Comparison of ENCODE assay signal across 14 mouse cellular contexts in genomic region chr1:7535191-7535590, GRCm38 (mm10).
"Had no signal": no experiment of that assay in that cellular context is flagged by ENCODE, and none has a peak within 500 bp of the region (broad histone marks: within the 10 kb centered on the region; RNA-seq: fewer than 3 reads in every experiment).

No protein-coding gene starts in this region.

- H3K36me3 ChIP-seq: limb, embryonic 10.5 days; liver, embryonic 15.5 days; midbrain, embryonic 13.5 days had no signal

- H3K4me3 ChIP-seq: limb, embryonic 10.5 days; liver, embryonic 15.5 days; midbrain, embryonic 13.5 days had no signal

- H3K27me3 ChIP-seq: liver, embryonic 15.5 days; midbrain, embryonic 13.5 days had no signal

- H3K27ac ChIP-seq: kidney, postnatal 0 days; limb, embryonic 10.5 days; liver, embryonic 15.5 days; midbrain, embryonic 13.5 days had no signal

- H3K9ac ChIP-seq: liver, embryonic 15.5 days; midbrain, embryonic 13.5 days had no signal

- DNase-seq: kidney, adult 8-10 months; kidney, postnatal 36 days; layer of hippocampus, adult 9-11 months; layer of hippocampus, postnatal 36 days; lung, adult 2 months; lung, postnatal 36 days; thymus, postnatal 4 days had no signal

- ATAC-seq: intestine, postnatal 0 days; lung, postnatal 0 days; midbrain, embryonic 13.5 days had no signal

- H3K9me3 ChIP-seq: limb, embryonic 10.5 days; liver, embryonic 15.5 days; midbrain, embryonic 13.5 days had no signal

- H3K4me1 ChIP-seq: limb, embryonic 10.5 days; liver, embryonic 15.5 days; midbrain, embryonic 13.5 days had no signal

- H3K4me2 ChIP-seq: liver, embryonic 11.5 days; liver, embryonic 15.5 days; midbrain, embryonic 13.5 days had no signal
